Mouse (Mus musculus): Measurements from ENCODE around the gene Gm12169.
A peak's percentile ranks its signal among the peaks of the same experiment; 100 is the strongest.
"Not testable (repeated sequence)": the region's sequence is repeated elsewhere in the genome, so short reads cannot be mapped to it uniquely, and the experiment has no call there.

Gm12169 gene

DNA sequence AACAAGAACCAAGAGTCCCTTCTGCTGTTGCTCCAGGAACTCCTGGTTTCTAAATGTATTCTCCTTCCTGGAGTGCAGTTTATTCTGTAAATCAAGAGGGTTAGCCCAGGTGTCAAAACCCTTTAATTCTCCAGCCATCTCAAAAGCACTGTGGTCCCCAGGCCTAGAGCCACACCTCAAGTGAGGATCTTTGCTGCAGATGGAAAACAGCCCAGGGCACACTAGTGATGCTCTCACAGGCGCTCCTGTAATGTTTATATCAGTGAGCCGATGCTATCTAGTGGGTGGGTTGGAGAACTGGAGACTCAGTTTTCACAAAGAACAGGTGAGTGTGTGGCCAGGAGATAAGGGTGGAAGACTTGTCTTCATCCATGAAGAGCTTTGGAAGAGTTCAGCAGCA is at the start of gene Gm12169:
Gene Gm12169, plus strand, starts transcription at position 301 of the 400 bp plus-strand sequence.
- no peak for DNase-seq (ENCODE audit: low spot score)

DNA sequence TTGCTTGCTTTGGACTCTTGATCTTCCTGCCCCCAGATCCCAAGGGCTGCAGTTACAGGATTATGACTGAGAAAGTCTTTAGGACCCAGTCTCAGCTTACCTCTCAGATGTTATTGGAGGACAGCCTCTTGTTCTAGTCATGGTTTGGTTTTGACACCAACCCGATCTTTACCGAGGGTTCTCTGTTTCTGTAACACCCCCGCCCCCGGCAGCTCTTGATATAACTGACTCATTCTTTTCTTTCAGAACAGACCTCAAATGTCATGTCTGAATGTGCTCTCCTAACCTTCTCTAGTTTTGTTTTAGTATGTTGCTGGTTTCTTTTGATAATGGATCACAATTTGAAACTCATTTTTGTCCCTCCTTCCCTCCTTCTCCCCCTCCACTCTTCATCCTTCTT is 49.8 kb upstream of the Gm12169 start:
- DNase-seq (ENCODE audit: low spot score): no peak

- DNase-seq (ENCODE audit: low spot score): no peak
Measured at GRCm38 (mm10) chr11:46479311-46479710, 44.7 kb upstream of the Gm12169 start.

- DNase-seq (ENCODE audit: low spot score): no peak
Measured at GRCm38 (mm10) chr11:46480517-46480916, 43.5 kb upstream of the Gm12169 start.

- DNase-seq (ENCODE audit: low spot score): no peak
Measured at GRCm38 (mm10) chr11:46488231-46488630, 35.8 kb upstream of the Gm12169 start.

- no peak for DNase-seq (ENCODE audit: low spot score)
Measured at GRCm38 (mm10) chr11:46488650-46489049, 35.4 kb upstream of the Gm12169 start.

GRCm38 (mm10) chr11:46507146-46507545 is 16.9 kb upstream of the Gm12169 start:
- DNase-seq (ENCODE audit: low spot score): no peak

DNA sequence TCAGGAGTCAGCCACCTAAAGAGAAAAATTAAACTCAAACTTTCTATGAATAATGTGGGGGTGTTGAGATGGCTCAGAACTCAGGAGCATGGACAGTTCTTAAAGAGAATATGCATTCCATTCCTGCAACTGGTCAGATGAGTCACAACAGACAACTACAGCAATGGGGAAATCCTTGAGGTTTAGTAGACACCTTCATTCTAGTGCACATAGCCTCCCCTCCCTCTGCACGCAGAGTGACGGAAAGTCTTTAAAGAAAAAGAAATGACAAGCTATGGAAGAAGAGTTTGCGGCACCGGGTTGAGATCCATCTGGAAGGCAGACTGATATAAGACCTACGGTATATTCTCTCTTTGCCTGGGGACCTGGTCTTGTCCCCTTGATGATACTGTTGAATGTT is 14.1 kb upstream of the Gm12169 start:
- no peak for DNase-seq (ENCODE audit: low spot score)

DNA sequence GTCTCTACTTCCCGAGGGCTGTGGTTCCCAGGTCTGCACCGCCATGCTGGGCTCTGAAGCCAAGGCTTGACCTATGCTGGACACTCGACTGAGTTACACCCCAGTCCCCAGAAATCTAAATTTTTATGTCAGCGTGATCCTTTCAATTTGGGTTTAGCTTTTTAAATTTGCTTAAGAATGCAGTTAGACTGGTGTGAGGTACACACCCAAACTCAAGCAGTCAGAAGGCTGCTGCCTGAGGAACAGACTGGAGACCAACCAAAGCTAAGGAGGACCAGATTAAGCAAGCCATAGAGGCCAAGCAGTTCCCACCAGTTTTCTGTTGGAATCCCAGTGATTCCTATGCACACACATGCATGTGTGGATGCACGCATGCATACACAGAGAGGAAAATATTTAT is 2.7 kb upstream of the Gm12169 start:
- DNase-seq (ENCODE audit: low spot score): not testable (repeated sequence)

- peak; percentile 48 for DNase-seq (ENCODE audit: low spot score)
Measured at GRCm38 (mm10) chr11:46522719-46523118, 1.3 kb upstream of the Gm12169 start.

GRCm38 (mm10) chr11:46530149-46530548 is 6.1 kb downstream of the Gm12169 start:
- DNase-seq (ENCODE audit: low spot score): no peak

GRCm38 (mm10) chr11:46536978-46537377 is 13.0 kb downstream of the Gm12169 start:
- no peak for DNase-seq (ENCODE audit: low spot score)

GRCm38 (mm10) chr11:46543530-46543929 is 19.5 kb downstream of the Gm12169 start:
- no peak for DNase-seq (ENCODE audit: low spot score)

DNA sequence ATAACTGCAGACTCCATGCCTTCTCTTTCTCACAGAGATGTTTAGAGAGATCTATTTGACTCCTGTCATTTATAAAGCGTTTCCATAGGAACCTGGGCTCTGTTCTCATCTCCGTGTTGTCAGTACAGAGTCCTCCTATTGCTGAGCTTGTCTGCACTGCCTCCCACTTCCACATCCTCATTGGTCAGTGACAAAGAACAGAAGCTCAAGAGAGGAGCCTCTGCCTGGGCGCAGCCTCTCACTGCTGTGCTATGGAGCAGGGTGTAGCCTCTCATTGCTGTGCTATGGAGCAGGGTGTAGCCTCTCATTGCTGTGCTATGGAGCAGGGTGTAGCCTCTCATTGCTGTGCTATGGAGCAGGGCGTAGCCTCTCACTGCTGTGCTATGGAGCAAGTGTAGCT is 25.7 kb downstream of the Gm12169 start:
- no peak for DNase-seq (ENCODE audit: low spot score)

DNA sequence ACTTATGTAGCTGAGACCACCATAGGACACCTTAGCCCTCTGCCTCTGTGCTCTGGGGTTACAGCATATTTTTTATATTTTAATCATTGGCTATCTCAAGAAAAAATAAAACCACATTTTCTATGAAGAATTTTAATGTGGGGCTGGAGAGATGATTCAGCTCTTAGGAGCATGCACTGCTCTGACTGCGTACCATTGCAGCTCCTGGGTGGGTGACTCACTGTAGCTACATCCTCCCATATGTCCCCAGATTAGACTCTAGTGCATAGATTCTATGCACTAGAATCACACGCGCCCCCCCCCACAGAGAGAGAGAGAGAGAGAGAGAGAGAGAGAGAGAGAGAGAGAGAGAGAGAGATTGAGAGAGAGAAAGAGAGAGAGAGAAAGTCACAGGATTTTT is 28.7 kb downstream of the Gm12169 start:
- DNase-seq (ENCODE audit: low spot score): no peak

DNA sequence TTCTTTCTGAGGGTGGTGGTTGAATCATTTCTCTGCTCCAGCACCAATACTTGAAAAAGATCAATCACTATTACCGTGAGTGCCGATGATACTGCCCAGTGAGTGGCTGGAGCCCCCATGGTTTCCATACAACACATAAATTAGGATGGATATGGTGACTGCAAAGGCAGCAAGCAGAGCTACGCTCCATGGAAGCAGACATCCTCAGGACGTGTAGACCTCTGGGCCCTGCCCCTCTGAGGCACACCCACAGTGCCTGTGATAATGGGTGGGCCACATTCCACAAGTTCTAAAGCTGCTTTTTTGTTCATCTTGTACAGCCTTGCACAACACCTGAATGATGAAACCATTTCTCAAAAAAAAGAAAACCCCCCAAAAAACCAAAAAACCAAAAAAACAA is 37.1 kb downstream of the Gm12169 start:
- no peak for DNase-seq (ENCODE audit: low spot score)

- no peak for DNase-seq (ENCODE audit: low spot score)
Measured at GRCm38 (mm10) chr11:46564671-46565070, 40.7 kb downstream of the Gm12169 start.

DNA sequence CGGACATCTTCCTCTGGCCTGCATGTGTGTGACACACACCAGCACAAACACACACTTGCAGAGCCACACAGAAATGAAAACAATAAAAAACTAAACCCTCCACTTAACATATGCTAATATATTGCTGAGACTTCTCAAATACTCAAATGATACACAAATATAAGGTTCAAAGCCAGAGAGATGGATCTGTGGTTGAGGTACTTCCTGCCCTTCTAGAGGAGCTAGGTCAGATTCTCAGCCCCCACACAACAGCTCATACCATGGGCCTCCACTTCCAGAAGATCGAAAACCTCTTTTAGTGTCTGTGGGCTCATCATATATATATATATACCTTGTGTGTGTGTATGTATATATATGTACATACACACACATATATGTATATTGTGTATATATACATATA is 42.0 kb downstream of the Gm12169 start:
- DNase-seq (ENCODE audit: low spot score): no peak

DNA sequence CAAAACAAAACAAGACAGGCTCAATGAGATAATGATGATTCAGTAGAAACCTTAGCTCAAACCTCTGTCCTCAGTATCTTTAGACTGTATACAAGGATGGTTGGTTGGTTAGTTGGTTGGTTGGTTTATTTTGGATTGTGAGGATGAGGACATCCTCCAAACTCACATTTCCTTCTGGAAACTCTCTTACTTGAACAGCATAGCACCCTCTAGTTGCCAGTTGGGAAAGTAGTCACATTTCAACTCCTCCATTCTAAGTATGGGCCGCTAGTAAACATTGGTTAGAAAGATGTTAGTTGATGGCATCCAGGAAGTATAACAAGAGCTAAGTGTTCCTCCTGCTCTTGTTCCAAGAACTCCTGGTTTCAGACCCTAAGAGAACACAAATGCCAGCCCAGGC is 45.1 kb downstream of the Gm12169 start:
- no peak for DNase-seq (ENCODE audit: low spot score)

GRCm38 (mm10) chr11:46571327-46571726 is 47.3 kb downstream of the Gm12169 start, which contains the start of gene BC053393:
BC053393 (plus strand) TSS chr11:46571536.
- no peak for DNase-seq (ENCODE audit: low spot score)

DNA sequence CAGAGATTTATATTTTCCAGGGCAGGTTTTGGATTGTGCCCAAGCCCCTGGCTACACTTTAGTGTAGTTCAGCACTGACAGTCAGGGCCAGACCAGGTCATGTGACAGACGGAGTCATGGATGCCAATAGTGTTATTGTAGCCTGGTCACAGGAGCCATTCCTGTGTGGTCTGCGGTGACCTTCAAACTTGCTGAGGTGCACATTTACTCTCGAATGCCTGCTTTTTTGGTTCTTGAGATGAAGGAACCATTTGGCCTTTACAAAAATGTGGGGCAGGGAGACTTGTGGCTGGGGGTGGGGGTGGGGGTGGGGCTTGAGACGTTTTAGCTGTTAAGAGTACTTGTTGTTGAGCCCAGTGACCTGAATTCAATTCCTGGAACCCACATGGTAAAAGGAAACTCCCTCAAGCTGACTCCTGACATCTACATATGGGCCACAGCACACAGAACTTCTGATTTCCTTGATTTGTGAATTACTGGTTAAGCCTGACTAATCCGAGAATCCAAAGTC is 54.8 kb downstream of the Gm12169 start:
- DNase-seq (ENCODE audit: low spot score): no peak

GRCm38 (mm10) chr11:46580428-46580827 is 56.4 kb downstream of the Gm12169 start:
- no peak for DNase-seq (ENCODE audit: low spot score)

DNA sequence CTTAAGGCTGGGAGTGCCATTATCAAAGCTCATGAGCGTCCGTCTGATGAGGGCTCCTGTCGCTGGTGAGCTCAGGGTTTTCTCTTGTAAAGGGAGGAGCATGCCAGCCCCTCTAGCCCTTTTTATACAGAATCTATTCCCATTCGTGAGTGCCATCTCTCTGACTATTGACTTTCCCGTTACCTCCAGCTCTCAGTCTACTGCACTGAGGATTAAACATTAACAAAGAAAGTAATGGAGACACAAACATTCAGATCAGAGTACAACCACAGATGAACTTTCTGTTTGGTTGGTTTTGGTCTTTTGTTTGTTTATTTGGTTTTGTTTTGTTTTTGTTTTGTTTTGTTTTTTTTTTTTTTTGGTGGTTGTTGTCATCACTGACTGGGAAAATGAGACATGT is 58.7 kb downstream of the Gm12169 start:
- DNase-seq (ENCODE audit: low spot score): no peak
